Mouse (Mus musculus) common myeloid progenitor, adult 5-6 weeks (primary cell): ENCODE results near the gene Siglech. TPM values are rescaled to one million over a fixed set of nuclear protein-coding genes. Genes with fewer than 3 reads are reported as not detected.
"Not testable (repeated sequence)": the region's sequence is repeated elsewhere in the genome, so short reads cannot be mapped to it uniquely, and the experiment has no call there.

Source experiments
- ATAC-seq: replicated peaks from 2 replicates; pipeline ENCODE4 v1.8.0; 2016; ENCODE audit warnings: low read depth, mild to moderate bottlenecking, moderate TSS enrichment, inconsistent platforms; ENCODE audit not compliant: poor library complexity, severe bottlenecking
- total RNA-seq: library from RNA; stranded (forward); fragments of 200-1000, 187-1606 nt; gene quantifications from 2 replicates; pipeline ENCODE4 v1.2.3, GENCODE M21; 2017

The Siglech gene
- total RNA-seq = 0.09 TPM in 1 of 2 replicates, not detected in the other

GRCm38 (mm10) chr7:55767926-55768325 lies at the start of gene Siglech:
Gene Siglech (plus strand): TSS chr7:55768178.
- peak; percentile 94 for ATAC-seq

DNA sequence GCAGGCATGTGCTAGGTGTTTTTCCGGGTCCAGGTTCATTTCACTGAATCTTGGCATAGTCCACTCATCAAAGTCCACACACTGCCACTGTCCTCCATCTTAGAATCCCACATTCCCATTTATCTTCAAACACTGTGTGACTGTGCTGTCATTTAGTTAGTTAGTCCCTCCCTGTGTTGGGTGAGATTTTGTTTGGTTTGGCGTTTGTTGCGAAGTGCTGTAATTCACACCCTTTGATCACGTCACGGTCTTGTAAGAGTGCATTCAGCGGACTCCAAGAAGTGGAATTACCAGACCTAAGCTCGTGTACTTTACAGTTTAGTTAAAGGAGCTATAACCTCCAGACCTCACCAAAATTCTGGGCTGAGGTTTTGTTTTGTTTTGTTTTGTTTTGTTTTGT lies 45.3 kb upstream of the Siglech start:
- no peak for ATAC-seq

DNA sequence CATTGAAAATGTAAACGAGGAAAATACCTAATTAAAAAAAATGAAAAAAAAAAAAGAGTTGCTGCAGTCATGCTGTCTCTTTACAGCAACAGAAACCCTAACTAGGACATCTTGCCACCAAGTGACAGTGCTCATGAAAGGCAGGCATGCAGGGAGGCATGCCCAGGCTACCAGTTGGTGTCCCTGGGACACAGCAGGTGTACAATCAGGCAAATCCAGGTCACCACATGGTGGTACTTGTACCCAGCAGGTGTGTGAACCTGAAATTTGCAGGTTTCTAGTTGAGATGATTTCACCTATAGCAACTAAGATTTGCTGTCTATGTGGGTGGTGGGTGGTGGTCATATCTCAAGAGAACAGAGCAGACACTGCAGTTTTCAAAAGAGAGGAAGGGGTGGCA lies 39.1 kb upstream of the Siglech start:
- no peak for ATAC-seq

DNA sequence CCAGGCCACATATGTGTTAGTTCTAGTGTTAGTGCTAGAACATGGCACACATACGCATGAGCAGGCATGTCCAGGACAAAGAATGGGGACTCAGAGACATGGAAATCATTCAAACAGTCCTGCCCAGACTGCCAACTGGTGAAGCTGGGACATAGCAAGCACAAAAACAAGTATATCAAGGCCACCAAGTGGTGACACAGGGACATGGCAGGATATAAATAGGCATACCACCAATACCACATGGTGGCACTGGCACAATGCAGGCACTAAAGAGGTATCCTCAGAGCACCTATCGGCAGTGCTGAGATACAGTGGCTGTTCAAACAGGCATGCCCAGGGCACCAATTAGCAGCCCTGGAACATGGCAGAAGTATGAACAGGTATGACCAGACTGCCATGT lies 33.5 kb upstream of the Siglech start:
- peak; percentile 67 for ATAC-seq

DNA sequence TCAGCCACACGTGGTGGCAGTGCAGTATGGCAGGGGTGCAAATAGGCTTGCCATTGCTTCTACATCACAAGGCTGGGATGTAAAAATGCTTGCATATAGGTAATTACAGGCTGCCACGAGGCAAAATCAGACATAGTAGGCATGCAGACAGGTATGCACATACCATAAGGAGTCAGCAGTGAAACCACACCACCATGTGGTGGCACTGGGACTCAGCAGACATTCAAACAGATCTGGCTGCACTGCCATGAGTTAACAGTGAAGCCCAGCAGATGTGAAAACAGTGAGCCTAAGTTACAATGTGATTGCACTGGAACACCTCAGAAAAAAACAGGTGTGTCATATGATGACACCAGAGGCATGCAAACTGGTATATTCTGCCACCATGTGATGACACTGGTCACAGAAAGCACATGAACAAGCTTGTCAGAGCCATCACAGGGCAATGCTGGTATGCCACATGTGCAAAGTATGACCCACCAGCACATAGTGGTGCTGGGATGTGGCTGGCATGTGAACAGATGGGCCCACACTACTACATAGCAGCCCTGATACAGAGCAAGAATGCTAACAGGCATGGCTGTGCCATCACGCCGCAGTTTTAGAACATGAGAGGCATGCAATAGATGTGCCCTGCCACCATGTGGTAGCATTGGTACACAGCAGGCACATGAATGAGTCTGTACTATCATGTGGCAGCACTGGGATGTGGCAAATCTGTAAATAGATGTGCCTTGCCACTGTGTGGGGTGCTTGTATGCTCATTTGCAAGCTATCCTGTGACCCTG lies 30.7 kb upstream of the Siglech start:
- ATAC-seq = peak; percentile 96

GRCm38 (mm10) chr7:55743614-55744267 lies 24.2 kb upstream of the Siglech start:
- ATAC-seq = no peak

DNA sequence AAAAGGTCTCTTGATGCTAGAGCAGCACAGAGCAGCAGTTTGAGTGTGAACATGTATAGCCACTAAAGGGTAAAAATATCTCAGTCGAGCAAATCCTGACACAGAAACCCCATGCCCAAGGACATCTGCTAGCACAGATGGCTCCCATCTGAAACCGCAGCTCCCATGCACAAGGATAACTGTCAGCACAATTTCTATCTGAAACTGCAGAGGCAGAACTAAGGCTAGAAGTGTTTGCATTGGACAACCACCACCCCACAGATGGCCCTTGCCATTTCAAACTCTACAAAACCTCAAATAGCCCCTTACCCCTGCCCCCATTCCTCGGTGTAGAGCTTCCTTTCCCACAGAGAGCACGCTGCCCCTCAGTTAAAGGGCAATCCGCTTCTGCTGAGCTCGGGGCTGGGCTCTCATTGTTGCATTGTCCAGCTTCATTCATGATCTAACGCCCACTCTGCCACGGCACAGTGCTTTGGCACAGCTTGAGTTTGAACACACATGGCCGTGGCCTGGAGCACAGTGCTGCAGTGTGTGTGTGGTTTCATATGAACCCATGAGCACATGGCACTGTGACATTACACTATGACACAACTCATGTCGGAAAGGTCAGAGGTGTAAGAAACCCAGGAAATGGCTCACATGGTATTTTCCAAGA lies 23.3 kb upstream of the Siglech start:
- no peak for ATAC-seq

DNA sequence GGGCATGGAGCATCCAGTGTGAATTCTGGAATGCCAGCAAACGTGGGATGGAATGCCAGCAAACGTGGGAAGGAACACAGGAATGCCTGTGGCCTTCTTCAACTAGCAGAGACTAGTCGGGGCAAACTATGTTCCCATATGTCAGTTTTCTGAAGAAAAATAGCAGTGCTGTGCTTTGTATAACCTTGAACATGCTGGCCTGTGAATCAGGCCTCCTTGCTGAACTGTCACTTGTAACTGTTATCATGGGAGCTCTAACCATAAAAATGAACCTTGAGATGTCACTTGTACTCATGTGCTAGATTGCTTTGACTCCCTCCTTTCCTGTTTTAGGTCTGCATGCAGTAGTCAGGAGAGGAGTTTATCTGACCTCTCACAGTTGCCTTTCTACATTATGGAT lies 17.1 kb upstream of the Siglech start:
- ATAC-seq = no peak

GRCm38 (mm10) chr7:55759346-55759745 lies 8.6 kb upstream of the Siglech start:
- no peak for ATAC-seq

GRCm38 (mm10) chr7:55780011-55780410 lies 12.0 kb downstream of the Siglech start:
- no peak for ATAC-seq

GRCm38 (mm10) chr7:55782493-55782892 lies 14.5 kb downstream of the Siglech start:
- no peak for ATAC-seq

- peak; percentile 99 for ATAC-seq
These were observed 16.6 kb downstream of the Siglech start for GRCm38 (mm10) chr7:55784580-55784979.

DNA sequence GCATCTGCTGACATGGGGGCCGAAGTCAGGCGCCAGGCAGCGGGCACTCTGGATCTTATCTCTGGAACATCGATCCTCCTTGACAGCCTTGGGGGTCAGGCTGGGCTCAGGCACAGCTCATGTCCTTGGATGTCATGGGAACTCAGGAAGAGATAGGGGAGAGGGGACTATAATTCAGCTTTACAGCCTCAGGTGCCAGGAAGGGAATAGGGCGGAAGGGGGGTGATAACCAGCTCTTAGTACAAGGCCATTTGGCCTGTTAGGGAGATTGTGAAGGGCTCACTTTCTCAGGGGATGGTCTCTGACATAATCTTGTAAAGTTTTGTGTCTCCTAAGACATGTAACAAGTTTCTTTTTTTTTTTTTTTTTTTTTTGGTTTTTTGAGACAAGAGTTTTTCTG lies 22.6 kb downstream of the Siglech start:
- not testable (repeated sequence) for ATAC-seq

DNA sequence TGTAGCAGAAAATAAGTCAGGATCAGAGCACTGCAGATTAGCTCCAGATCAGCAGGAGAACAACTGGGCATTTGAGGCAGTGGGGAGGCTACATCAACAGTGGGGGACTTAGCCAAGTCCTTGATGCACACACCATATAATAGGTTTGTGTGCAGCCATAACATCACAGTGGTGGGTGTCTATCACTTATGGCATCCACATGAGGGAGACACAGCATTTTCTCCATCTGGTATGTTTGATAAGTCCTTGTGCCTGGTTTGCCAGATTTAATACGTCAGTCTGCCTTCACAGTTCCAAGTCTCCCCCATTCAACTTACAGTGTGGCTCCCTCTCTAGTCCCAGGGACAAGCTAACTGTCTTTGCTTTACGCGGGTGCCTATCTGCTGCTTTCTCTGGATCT lies 24.3 kb downstream of the Siglech start:
- ATAC-seq = no peak

DNA sequence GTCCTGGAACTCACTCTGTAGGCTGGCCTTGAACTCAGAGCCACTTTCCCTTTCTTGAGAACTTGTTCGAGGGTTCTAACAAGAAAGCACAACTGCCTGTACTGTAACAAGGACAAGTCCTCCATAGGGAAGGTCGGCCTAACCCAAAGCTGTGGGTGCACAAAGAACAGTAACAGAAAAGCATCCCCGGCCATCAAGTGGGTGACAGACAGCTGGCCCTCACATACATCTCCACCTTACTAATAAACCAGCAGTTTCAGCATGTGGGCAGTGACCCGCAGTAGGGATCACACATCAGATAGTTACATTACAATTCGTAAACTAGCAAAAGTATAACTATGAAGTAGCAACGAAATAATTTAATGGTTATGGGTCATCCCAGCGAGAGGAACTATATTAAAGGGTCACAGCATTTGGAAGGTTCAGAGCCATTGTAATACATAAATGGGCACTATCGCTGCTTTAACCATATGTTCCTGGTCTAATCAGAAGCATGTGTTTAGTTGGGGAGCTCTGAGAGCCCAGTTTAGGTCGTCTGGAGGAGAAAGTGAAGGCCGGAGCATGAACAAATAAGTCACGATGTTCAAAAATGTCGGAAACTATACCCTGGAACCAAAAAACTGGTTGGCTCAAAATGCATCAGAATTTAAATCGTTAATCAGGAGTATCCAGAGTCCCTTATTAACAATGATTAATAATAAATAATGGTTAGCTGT lies 25.4 kb downstream of the Siglech start:
- peak; percentile 4; the same call in 1 of the 2 replicates for ATAC-seq

GRCm38 (mm10) chr7:55793952-55794603 lies 26.1 kb downstream of the Siglech start, which contains the start of gene Tubgcp5:
Gene Tubgcp5 (plus strand): TSS chr7:55794154.
- peak; percentile 99 for ATAC-seq

DNA sequence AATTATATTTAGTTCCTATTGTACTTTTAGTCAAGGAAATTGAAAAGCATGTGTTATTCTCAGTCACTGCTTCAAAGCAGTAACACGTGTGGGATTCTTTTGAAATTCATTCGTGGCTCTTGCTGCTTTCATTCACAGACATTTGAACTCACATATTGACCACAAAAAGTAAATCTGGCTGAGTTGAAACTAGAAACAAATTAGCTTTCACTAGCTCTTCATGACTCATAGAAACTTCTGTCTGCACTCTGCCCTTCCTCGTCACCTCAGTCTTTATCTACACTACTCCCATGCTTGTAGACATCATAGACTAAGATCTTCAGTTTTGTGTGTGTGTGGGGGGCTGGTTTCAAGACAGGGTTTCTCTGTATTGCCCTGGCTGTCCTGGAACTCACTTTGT lies 32.0 kb downstream of the Siglech start:
- no peak for ATAC-seq

- no peak for ATAC-seq
These were observed 42.0 kb downstream of the Siglech start for GRCm38 (mm10) chr7:55809967-55810366.

DNA sequence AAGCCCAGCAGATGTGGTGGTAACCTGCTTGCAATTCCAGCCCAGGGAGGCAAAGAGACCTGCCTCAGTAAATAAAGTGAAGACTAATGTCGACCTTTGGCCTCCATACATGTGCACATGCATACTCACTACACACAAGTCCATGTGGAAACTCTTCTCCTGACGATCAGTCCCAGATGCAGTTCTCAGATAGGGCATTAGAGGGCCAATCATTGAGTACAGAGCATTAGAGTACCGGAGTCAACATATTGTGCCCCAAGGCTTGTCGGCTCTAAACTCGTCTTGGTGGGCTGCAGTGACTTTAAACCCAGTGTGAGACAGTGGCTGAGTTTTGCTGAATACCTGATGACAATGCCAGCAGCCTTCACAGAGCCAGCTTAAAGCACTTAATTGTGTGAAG lies 56.5 kb downstream of the Siglech start:
- no peak for ATAC-seq

- ATAC-seq = no peak
These were observed 59.6 kb downstream of the Siglech start for GRCm38 (mm10) chr7:55827551-55827950.
